Mouse (Mus musculus) neural tube, embryonic 15.5 days (tissue): ENCODE measurements around the gene Pter. TPM values are rescaled to one million over a fixed set of nuclear protein-coding genes. Genes with fewer than 3 reads are reported as not detected.

Experiments
- ATAC-seq: fragments of 200-750 bp; cut with Nextera tagmentation; 2 replicates; pipeline ENCODE4 v1.8.0; 2017; ENCODE audit warnings: mild to moderate bottlenecking, moderate TSS enrichment, moderate library complexity; ENCODE audit not compliant: low FRiP score
- H3K27ac ChIP-seq: fragments of 300-500 bp; sonication (generic); replicated peaks from 2 replicates; pipeline ENCODE4 v1.5.1; 2015; ENCODE audit warnings: mild to moderate bottlenecking, inconsistent platforms
- H3K27me3 ChIP-seq: fragments of 300-500 bp; sonication (generic); replicated peaks from 2 replicates; pipeline ENCODE4 v1.6.1; 2015; ENCODE audit warnings: inconsistent platforms
- H3K36me3 ChIP-seq: fragments of 300-500 bp; sonication (generic); 2 replicates; pipeline ENCODE4 v1.6.1; 2015; ENCODE audit warnings: inconsistent platforms
- H3K4me1 ChIP-seq: fragments of 300-500 bp; sonication (generic); 2 replicates; pipeline ENCODE4 v1.6.1; 2015; ENCODE audit warnings: inconsistent platforms
- H3K4me2 ChIP-seq: fragments of 300-500 bp; sonication (generic); 2 replicates; pipeline ENCODE4 v1.6.1; 2015; ENCODE audit warnings: inconsistent platforms, mild to moderate bottlenecking, moderate library complexity
- H3K4me3 ChIP-seq: fragments of 300-500 bp; sonication (generic); replicated peaks from 2 replicates; pipeline ENCODE4 v1.5.1; 2015; ENCODE audit warnings: mild to moderate bottlenecking, inconsistent platforms
- H3K9ac ChIP-seq: fragments of 300-500 bp; sonication (generic); replicated peaks from 2 replicates; pipeline ENCODE4 v1.6.1; 2015; ENCODE audit warnings: mild to moderate bottlenecking, inconsistent platforms
- H3K9me3 ChIP-seq: fragments of 300-500 bp; sonication (generic); replicated peaks from 2 replicates; pipeline ENCODE4 v1.6.1; 2016; ENCODE audit warnings: inconsistent platforms
- WGBS: fragments of 180-500 bp; shearing (Covaris S2); methylation state at CpG from one replicate; pipeline ENCODE4 v1.1.7; 2015; ENCODE audit warnings: mixed read lengths; 5-methylcytosine and 5-hydroxymethylcytosine counted together
- polyA plus RNA-seq: library from polyadenylated mRNA; unstranded; fragments of >200 nt; fragmentation: Nextera tagmentation; extraction: Ambion mirVana; gene quantifications from 2 replicates; pipeline ENCODE4 v1.2.1, GENCODE M21; 2015

Pter gene
- 6.6 and 10.0 TPM in 2 replicates for polyA plus RNA-seq

DNA sequence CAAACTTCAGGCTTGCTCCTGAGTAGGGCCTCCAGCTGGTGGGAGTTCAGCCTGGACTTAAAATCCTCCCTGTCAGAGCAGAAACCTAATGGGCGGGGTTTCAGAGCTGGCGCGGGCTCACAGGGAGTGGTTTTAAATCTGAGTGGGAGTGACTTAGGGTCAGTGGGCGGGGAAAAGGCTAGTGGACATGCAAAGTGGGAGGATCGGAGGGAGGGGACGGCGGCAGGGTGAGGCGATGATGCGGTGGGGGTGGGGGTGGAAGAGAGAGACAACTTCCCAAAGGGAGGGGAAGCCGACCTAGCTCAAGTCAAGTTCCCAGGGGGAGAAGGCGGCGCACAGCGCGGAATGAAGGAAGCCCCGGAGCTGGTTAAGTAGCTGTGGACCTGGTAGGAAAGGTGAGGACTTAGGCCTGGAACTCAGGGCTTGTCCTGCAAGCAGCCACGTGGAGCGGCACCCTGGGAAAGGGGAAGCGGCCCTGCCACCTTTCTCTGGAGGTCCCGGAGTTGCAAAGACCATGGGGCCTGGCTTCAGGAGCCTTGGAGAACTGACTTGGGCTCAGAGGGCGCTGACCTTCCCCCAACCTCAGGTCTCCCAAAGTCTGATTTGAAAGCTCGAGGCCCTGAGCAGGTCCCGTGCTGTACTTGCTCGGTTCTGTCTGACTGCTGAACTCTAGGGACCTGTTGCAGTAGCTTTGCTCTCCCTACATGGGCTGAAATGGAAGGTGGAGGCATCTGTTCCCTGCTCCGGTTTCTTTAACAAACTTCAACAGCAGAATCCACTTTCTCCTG is at the start of gene Pter:
TSS of gene Pter (plus strand) at position 238 of the 788 bp plus-strand sequence.
- H3K9me3 ChIP-seq: no peaks in the 10 kb centered on the region
- ATAC-seq: peak; percentile 90
- no peaks in the 10 kb centered on the region for H3K36me3 ChIP-seq
- H3K9ac ChIP-seq: peak within 1 kb of the TSS; percentile 41; the same call in 1 of the 2 replicates
- H3K4me1 ChIP-seq: peaks cover 13% of the 10 kb centered on the region
- peak within 1 kb of the TSS; percentile 42 for H3K4me3 ChIP-seq
- 2% methylated on average over 24 of the region's 24 CpGs for WGBS
- peak within 1 kb of the TSS; percentile 68 for H3K4me2 ChIP-seq
- 0 out of 2 replicates have a peak, but pooled peaks cover 3% of the 10 kb centered on the region for H3K27me3 ChIP-seq
- H3K27ac ChIP-seq: peak within 1 kb of the TSS; percentile 69

DNA sequence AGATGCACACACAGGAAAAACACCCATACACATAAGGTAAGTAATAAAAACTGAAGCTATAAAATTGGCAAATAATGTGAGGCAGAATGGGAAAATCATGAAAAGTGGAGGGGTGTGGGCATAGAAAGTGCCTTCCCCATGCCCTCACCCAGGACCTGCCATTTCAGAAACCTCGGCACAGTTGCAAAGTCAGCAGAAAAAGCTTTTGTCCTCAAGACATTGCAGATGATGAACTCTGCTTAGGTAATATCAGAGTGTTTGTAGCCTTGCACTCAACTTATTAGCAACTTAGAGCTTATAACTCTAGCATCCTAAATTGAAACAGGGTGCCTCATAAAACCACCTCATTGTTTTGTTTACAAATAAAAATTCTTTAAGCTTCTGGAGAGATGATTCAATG is 49.6 kb upstream of the Pter start:
- H3K27ac ChIP-seq: no peak overlapping the region
- no peak overlapping the region for H3K4me2 ChIP-seq
- H3K36me3 ChIP-seq: no peaks in the 10 kb centered on the region
- WGBS: 53% methylated on average over 1 of the region's 1 CpGs
- no peaks in the 10 kb centered on the region for H3K9me3 ChIP-seq
- ATAC-seq: no peak
- H3K27me3 ChIP-seq: no peaks in the 10 kb centered on the region
- H3K4me1 ChIP-seq: no peaks in the 10 kb centered on the region
- no peak overlapping the region for H3K9ac ChIP-seq
- no peak overlapping the region for H3K4me3 ChIP-seq

DNA sequence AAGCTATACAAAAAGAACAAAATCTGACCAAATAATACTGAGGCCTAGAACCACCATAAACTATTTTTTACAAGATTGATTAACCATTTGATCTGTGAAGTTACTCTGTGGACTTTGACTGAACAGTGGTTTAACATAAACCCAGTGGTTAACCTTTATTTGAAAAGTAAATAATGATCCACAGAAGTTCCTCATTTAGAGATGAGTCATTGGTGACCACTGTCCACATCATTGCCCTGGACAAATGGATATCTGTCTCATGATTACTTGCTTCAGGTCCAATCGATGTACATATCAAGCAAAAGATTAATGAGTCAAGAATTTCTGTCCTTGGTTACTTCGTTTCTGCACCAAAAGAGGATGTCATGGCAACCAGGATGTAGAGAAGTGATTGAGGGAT is 44.3 kb upstream of the Pter start:
- Histone ChIP-seq H3K27me3 (no peaks in the 10 kb centered on the region), H3K4me1 (no peaks in the 10 kb centered on the region), H3K27ac (no peak overlapping the region), H3K4me2 (no peak overlapping the region), H3K36me3 (no peaks in the 10 kb centered on the region), H3K9ac (no peak overlapping the region), H3K9me3 (no peaks in the 10 kb centered on the region), H3K4me3 (no peak overlapping the region)
- no peak for ATAC-seq
- 77% methylated on average over 2 of the region's 2 CpGs for WGBS

DNA sequence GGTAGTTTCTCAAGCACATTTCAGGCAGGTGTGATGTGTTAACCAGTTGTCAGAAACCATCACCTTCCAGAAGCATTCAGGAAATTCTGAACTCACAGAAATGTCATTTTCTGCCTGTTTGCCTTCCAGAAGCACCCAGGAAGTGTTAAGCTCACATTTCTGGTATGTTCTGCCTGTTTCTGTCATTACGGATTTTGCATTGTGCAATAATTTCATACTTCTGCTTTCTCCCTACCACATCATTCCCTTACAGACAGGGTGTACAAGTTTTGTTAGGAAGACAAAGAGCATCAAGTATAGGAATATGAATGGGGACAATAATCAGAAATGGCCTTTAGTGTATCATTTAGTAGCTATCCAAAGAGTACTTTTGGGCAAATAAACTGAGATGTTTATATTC is 42.8 kb upstream of the Pter start:
- no peak for ATAC-seq
- H3K36me3 ChIP-seq: no peaks in the 10 kb centered on the region
- no peak overlapping the region for H3K4me3 ChIP-seq
- no peaks in the 10 kb centered on the region for H3K9me3 ChIP-seq
- H3K27me3 ChIP-seq: no peaks in the 10 kb centered on the region
- 95% methylated on average over 1 of the region's 1 CpGs for WGBS
- H3K27ac ChIP-seq: no peak overlapping the region
- H3K4me2 ChIP-seq: no peak overlapping the region
- H3K9ac ChIP-seq: no peak overlapping the region
- H3K4me1 ChIP-seq: no peaks in the 10 kb centered on the region

DNA sequence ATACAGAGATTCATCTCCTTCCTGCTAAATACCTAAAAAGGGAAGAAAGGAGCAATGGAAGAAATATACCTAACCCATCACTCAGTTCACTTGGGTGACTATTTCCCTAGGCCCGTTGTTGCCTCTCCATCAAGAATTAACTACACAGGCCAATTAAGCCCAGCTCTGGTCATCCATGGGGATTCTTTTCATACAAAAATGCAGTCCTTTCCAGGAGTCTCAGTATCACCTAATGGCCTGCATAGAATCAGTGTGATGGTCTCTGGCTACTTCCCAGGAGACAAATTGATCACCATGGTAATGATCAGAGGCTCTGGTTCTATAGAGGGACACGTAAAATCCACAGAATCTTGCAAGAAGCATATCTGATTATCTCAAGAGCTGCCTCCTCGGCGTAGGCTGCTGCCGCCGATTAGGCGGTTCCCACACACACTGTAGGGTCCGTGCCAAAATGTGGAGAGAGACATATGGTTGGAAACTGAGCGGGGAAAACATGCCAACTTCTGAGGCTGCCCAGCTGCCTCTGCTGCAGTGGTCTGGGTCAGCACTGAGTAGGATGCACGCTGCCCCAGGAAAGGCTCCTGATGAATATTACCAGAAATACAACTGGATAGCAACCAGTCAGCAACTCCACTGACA is 40.4 kb upstream of the Pter start:
- no peak overlapping the region for H3K9ac ChIP-seq
- no peak overlapping the region; the same call in 1 of the 2 replicates for H3K4me2 ChIP-seq
- H3K4me1 ChIP-seq: no peaks in the 10 kb centered on the region
- H3K36me3 ChIP-seq: no peaks in the 10 kb centered on the region
- H3K27ac ChIP-seq: no peak overlapping the region
- WGBS: 56% methylated on average over 10 of the region's 10 CpGs
- H3K9me3 ChIP-seq: no peaks in the 10 kb centered on the region
- H3K27me3 ChIP-seq: no peaks in the 10 kb centered on the region
- H3K4me3 ChIP-seq: no peak overlapping the region
- peak; percentile 79 for ATAC-seq

DNA sequence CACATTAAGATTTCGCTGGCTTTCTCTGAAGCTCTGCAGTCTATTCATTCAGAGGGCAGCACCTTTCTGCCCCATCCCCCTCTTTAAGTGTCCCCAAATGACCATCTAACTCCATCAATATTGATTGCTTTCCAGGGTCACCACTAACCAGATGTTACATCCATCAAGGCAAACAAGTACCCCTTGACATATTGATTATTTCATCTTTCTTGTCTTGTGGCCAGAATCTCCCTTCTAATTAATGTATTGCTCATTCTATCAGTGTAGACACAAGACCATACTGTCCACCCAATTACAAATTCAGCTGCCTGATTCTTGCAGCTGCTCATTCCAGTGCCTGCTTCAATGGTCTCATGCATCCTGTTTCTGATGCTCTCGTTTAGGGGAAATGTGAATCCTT is 36.8 kb upstream of the Pter start:
- Histone ChIP-seq H3K4me1 (no peaks in the 10 kb centered on the region), H3K27ac (no peak overlapping the region), H3K9me3 (no peaks in the 10 kb centered on the region), H3K36me3 (no peaks in the 10 kb centered on the region), H3K4me3 (no peak overlapping the region), H3K9ac (no peak overlapping the region), H3K27me3 (no peaks in the 10 kb centered on the region), H3K4me2 (no peak overlapping the region)
- 47% methylated on average over 2 of the region's 2 CpGs for WGBS
- ATAC-seq: no peak

DNA sequence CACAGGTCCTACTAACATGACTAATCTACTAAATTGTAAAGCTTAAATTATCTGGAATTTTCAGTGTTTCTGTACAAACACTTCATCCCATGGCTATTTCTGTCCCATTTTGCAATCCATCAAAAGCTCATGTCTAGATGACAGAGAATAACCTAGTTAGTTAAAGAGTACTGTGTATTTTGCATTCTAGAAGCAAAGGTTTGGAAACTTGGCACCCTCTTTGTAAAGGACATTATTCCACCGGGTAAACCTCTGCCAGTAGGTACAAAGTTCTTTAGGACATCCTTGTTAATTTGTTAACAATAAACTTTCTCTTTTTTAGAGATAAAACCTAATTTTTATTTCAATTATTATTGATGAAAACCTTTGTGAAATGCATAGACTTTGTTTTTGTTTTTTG is 18.1 kb upstream of the Pter start:
- ATAC-seq: no peak
- H3K9me3 ChIP-seq: no peaks in the 10 kb centered on the region
- no peak overlapping the region for H3K4me2 ChIP-seq
- H3K27ac ChIP-seq: no peak overlapping the region
- no peaks in the 10 kb centered on the region for H3K4me1 ChIP-seq
- WGBS: 92% methylated on average over 1 of the region's 1 CpGs
- no peak overlapping the region for H3K9ac ChIP-seq
- H3K36me3 ChIP-seq: no peaks in the 10 kb centered on the region
- no peaks in the 10 kb centered on the region for H3K27me3 ChIP-seq
- H3K4me3 ChIP-seq: no peak overlapping the region

DNA sequence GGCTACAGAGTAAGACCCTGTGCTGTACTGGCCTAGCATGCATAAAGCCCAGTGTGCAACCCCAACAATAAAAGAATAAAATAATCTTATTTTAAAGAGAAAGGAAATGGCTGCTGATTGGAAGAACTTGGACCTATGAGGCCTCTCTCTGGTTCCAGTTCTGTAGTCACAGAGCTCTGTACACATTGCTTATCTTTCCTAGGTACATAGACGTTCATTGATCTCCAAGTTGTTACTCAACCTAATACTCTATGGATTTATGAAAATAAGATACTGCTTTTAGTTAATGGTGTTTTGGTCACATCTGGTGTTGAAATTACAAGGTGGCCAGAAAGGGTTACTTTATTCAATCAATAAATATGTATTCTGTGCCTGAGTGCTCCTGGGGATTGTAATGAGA is 1.8 kb downstream of the Pter start:
- Histone ChIP-seq H3K9ac (no peak overlapping the region), H3K36me3 (no peaks in the 10 kb centered on the region), H3K9me3 (no peaks in the 10 kb centered on the region), H3K4me3 (no peak overlapping the region), H3K4me2 (no peak overlapping the region), H3K27me3 (0 out of 2 replicates have a peak, but pooled peaks cover 3% of the 10 kb centered on the region), H3K4me1 (peaks cover 13% of the 10 kb centered on the region), H3K27ac (no peak overlapping the region)
- ATAC-seq: no peak
- 93% methylated on average over 1 of the region's 1 CpGs for WGBS

DNA sequence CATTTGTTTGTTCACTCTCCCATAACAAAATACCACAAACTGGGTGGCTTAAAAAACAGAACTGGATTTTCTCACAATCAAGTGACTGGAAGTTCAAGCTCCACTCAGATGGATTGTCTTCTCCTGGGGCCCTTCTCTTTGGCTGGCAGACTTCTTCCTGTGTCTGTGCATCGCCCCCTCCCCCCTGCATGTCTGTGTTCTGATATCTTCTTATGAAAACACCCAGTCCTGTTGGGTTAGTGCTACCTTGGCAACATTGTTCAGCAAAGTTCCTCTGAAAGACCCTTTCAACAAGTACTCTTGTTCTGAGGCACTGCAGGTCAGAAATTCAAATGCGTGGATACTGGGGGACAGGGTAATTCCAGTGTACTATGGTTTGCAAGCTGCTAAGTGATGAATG is 6.5 kb downstream of the Pter start:
- Histone ChIP-seq H3K36me3 (no peaks in the 10 kb centered on the region), H3K27me3 (no peaks in the 10 kb centered on the region), H3K27ac (no peak overlapping the region), H3K4me2 (no peak overlapping the region), H3K9me3 (no peaks in the 10 kb centered on the region), H3K4me1 (no peaks in the 10 kb centered on the region), H3K9ac (no peak overlapping the region), H3K4me3 (no peak overlapping the region)
- 85% methylated on average over 2 of the region's 2 CpGs for WGBS
- no peak for ATAC-seq

DNA sequence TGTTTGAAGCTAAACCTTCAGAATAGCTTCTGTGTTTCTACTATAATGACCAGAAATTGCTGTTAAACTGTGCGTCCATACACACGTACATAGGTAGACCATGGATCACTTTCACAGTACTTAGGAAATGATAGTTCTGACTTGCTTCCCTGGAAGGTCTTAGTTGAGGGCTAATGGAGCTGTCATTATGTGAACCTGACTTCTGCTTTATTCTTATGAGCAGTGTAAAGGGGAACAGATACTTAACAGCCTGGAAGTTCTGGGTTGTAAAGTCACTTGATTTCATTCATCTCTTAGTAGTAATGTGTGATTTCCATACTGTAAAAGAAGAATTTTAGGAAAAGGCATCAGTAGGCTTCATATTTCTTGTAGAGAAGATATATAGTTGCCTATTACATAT is 10.1 kb downstream of the Pter start:
- no peak overlapping the region for H3K4me2 ChIP-seq
- H3K9me3 ChIP-seq: no peaks in the 10 kb centered on the region
- no peak for ATAC-seq
- H3K4me1 ChIP-seq: no peaks in the 10 kb centered on the region
- no peaks in the 10 kb centered on the region for H3K36me3 ChIP-seq
- no peaks in the 10 kb centered on the region for H3K27me3 ChIP-seq
- H3K27ac ChIP-seq: no peak overlapping the region
- 92% methylated on average over 2 of the region's 2 CpGs for WGBS
- H3K4me3 ChIP-seq: no peak overlapping the region
- H3K9ac ChIP-seq: no peak overlapping the region

DNA sequence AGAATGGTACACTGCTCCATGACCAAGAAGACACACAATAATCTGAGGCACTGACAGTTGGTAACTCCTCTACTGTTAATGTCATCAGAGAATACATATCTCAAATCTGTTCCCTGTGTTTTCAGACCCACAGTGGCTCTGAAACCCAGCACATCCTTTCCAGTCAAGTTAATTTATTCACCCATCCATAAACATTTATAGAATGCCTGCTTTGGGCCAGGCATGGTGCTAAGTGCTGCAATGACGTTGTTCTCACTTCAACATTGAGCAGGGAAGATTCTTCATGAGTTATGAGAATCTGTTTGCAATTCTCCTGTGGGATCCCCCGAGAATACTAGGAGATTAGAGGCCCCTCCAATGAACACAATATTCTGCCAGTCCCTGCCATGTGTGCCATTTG is 11.4 kb downstream of the Pter start:
- WGBS: 44% methylated on average over 2 of the region's 2 CpGs
- Histone ChIP-seq H3K4me1 (no peaks in the 10 kb centered on the region), H3K27me3 (no peaks in the 10 kb centered on the region), H3K4me2 (no peak overlapping the region), H3K9me3 (no peaks in the 10 kb centered on the region), H3K27ac (no peak overlapping the region), H3K9ac (no peak overlapping the region), H3K36me3 (no peaks in the 10 kb centered on the region), H3K4me3 (no peak overlapping the region)
- no peak for ATAC-seq
